Mouse (Mus musculus) T-helper 1 cell (primary cell): ENCODE results near the gene Lce1j.
"Not testable (repeated sequence)": the region's sequence is repeated elsewhere in the genome, so short reads cannot be mapped to it uniquely, and the experiment has no call there.

ENCODE experiments used
- in situ Hi-C: fragments of 300-600 bp; cut with MboI, MseI; formaldehyde crosslinking; loops from one replicate; pipeline ENCODE4 v1.15.1; 2025; ENCODE audit warnings: high pct_unique_total_duplicates

Gene Lce1j

DNA sequence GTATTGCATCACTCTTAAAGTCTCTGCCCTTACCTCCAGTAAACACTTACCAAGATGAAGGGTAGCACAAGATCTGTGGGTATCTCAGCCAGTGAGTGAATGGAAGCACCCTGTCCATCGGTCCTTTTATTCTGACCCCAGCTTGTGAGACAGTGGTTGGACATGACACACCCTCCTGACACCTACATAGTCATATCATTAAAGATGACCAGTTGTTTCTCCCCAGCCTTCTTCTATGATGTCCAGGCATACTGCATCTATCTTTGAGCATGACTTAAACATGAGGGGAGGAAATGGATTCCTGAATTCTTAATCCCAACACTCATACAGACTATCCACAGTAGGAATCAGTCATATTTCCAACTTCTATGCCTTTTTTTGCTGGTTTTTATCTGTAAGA, at the start of gene Lce1j:
Gene Lce1j (minus strand): TSS at position 101 of the 400 bp plus-strand sequence.
- in situ Hi-C loops = no loop called here

DNA sequence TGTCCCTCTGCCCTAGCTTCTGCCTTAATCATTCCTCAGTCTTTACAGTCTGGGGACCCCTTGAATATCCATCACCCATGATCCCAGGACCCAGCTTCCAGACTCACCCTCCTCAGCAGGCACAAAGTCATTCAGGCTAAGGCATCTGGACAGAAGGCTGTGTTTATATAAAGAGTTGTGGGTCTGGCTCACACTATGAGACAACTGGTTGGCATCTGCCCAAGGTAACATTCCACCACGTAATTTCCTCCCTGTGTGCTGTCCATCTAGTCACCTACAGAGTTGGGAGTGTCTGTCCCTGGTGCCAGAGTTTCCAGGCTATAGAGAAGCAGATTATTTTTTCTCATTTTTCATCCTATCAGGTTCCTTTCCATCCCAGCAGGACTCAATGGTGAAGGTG, 36.8 kb upstream of the Lce1j start, which contains the start of gene Kprp:
Gene Kprp (minus strand): TSS at position 140 of the 400 bp plus-strand sequence.
- in situ Hi-C loops = no loop called here

DNA sequence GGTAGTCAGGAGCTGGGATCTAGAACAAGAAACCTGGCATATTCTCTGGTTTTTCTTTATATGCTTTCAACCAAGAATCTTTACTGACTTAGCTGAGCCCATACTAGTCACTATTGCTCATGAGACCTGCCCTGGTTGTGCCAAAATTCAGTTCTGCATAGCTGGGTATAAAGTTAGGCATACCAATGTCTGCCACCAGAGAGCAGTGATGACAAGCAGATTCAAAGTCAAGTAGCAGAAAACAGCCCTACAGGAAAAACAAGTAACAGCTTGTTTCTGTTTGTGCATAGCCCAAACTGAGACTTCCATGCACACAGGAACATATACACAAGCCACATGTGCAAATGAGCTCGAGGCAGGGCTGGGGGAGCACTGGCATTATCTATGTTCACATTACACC, 35.5 kb upstream of the Lce1j start:
- in situ Hi-C loops = no loop called here

- in situ Hi-C loops = not testable (repeated sequence)
Measured at GRCm38 (mm10) chr3:92816036-92816435, 25.7 kb upstream of the Lce1j start.

DNA sequence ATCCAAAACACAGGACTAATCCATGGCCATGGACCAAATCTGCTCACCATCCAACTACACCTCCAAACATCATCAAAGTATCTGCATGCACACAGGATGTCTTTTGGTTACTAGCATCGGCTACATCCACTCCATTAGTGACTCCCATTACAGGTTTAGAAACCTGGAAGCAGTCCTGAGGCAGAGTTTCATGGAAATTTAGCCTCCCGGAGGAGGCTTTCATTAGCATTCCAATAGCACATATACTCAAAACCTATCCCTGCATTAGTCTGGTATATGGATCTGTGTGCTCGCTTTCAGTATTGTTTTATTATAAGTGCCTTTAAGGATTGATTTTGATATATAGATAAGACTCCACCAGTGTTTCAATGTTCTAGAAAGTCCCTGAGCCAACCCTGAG, 25.3 kb upstream of the Lce1j start:
- in situ Hi-C loops = no loop called here

GRCm38 (mm10) chr3:92807791-92808190, 17.5 kb upstream of the Lce1j start, which contains the start of gene Lce1k:
Gene Lce1k, minus strand, starts transcription at chr3:92807891.
- in situ Hi-C loops = no loop called here

DNA sequence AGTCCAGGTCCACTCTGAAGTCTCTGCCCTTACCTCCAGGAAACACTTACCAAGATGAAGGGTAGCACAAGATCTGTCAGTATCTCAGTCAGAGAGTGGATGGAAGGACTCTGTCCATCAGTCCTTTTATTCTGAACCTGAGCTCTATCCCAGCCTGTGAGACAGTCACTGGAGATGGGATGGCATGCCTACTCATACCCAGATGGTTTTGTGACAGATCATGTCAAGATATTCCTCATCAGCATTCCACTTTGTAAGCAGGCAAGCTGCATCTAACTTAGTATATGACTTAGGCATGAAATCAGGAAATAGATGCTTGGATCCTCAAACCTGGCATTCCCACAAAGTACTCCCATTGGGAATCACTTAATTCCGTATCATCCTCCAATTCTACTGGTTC, 11.5 kb downstream of the Lce1j start, which contains the start of gene Lce1i:
Gene Lce1i (minus strand): TSS at position 101 of the 400 bp plus-strand sequence.
- in situ Hi-C loops = no loop called here

DNA sequence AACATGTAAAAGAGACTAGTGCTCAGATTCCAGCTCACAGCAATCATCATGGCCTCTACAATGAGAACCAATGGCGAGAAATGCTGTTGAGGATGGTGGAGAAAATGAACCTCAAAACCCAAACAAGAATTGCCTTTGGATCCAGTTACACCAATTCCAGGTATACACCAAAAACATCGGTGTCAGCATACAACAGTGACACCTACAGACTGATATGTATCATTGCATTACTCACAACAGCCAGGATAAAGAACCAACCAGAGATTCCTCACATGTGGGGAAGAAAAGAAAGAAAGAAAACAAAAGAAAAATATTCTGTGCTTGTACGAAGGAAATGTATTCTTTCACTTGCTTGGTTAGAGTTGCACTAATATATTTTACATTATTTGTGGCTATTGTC, 18.7 kb downstream of the Lce1j start:
- in situ Hi-C loops = no loop called here

- in situ Hi-C loops = no loop called here
Measured at GRCm38 (mm10) chr3:92764965-92765364, 25.3 kb downstream of the Lce1j start, which contains the start of gene Lce1h. Gene Lce1h, minus strand, starts transcription at chr3:92765065.

- in situ Hi-C loops = no loop called here
Measured at GRCm38 (mm10) chr3:92753197-92753596, 37.1 kb downstream of the Lce1j start.

GRCm38 (mm10) chr3:92752238-92752637, 38.1 kb downstream of the Lce1j start, which contains the start of gene Lce1g:
Gene Lce1g, minus strand, starts transcription at chr3:92752338.
- in situ Hi-C loops = no loop called here

- in situ Hi-C loops = no loop called here
Measured at GRCm38 (mm10) chr3:92738996-92739395, 51.3 kb downstream of the Lce1j start, which contains the start of gene Gm38119. Gene Gm38119, minus strand, starts transcription at chr3:92739096.
